Mouse (Mus musculus) midbrain, embryonic 15.5 days (tissue): Measurements from ENCODE around the gene Vrk1. TPM values are rescaled to one million over a fixed set of nuclear protein-coding genes. Genes with fewer than 3 reads are reported as not detected.

Experiments
- ATAC-seq: fragments of 200-750 bp; cut with Nextera tagmentation; replicated peaks from 2 replicates; pipeline ENCODE4 v1.8.0; 2017; ENCODE audit warnings: moderate TSS enrichment
- H3K27ac ChIP-seq: fragments of 300-500 bp; sonication (generic); 2 replicates; pipeline ENCODE4 v1.5.1; 2015; ENCODE audit warnings: mild to moderate bottlenecking, inconsistent platforms
- H3K27me3 ChIP-seq: fragments of 300-500 bp; sonication (generic); replicated peaks from 2 replicates; pipeline ENCODE4 v1.6.1; 2015; ENCODE audit warnings: inconsistent platforms
- H3K36me3 ChIP-seq: fragments of 300-500 bp; sonication (generic); replicated peaks from 2 replicates; pipeline ENCODE4 v1.6.1; 2015; ENCODE audit warnings: inconsistent platforms
- H3K4me1 ChIP-seq: fragments of 300-500 bp; sonication (generic); 2 replicates; pipeline ENCODE4 v1.6.1; 2015; ENCODE audit warnings: inconsistent platforms
- H3K4me2 ChIP-seq: fragments of 300-500 bp; sonication (generic); 2 replicates; pipeline ENCODE4 v1.6.1; 2015; ENCODE audit warnings: inconsistent platforms, mild to moderate bottlenecking, moderate library complexity
- H3K4me3 ChIP-seq: fragments of 300-500 bp; sonication (generic); 2 replicates; pipeline ENCODE4 v1.5.1; 2015; ENCODE audit warnings: mild to moderate bottlenecking, inconsistent platforms
- H3K9ac ChIP-seq: fragments of 300-500 bp; sonication (generic); 2 replicates; pipeline ENCODE4 v1.6.1; 2015; ENCODE audit warnings: mild to moderate bottlenecking, inconsistent platforms
- H3K9me3 ChIP-seq: fragments of 300-500 bp; sonication (generic); 2 replicates; pipeline ENCODE4 v1.6.1; 2016; ENCODE audit warnings: inconsistent platforms
- WGBS: fragments of 180-500 bp; shearing (Covaris S2); methylation state at CpG from one replicate; pipeline ENCODE4 v1.1.7; 2015; ENCODE audit warnings: mixed read lengths; 5-methylcytosine and 5-hydroxymethylcytosine counted together
- polyA plus RNA-seq: library from polyadenylated mRNA; unstranded; fragments of >200 nt; fragmentation: Nextera tagmentation; extraction: Ambion mirVana; gene quantifications from 2 replicates; pipeline ENCODE4 v1.2.1, GENCODE M21; 2015

The Vrk1 gene
- polyA plus RNA-seq: 31.6 and 32.6 TPM in 2 replicates

DNA sequence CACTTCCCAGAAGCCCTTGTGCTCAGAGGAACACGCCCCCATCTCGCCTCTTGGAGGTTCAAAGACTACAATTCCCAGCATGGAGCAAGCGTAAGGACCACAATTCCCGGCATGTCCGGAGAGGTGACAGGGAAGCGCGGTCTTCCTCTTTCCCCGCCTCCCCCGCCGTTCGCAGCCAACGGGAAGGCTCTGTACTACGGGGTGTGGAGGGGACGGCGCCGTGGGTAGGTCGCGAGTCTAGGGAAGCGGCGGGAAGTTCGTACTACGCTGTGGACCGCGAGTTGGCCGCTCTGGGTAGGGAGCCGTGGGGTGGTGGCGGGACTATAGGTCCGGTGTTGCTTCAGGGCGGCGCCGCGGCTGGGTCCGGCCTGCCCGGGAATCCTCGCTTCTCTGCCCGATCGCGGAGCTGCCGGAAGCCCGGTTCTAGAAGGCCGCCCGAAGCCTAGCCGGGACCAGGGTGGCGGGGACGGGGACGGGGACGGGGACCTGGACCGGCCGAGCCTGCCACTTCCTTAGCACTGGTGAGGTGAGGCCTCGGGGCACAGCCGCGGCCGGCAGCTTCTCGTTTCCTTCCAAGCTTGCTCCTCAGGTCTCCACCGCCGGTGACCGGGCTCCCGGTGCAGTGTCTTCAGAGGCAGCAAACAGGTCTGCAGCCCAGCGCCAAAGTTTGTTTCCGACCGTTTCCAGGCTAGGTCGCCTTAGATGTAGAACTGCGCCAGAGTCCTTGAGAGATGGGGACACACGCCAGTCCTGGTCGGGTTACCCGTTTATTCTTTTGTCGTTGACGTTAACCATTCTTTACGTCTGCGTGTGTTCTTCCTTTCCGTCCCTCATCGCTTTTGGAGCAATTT, at the start of gene Vrk1:
TSS of gene Vrk1 (plus strand) at position 164 of the 851 bp plus-strand sequence.
- Histone ChIP-seq H3K4me2 (peak within 1 kb of the TSS; percentile 95), H3K9ac (peak within 1 kb of the TSS; percentile 65), H3K27ac (peak within 1 kb of the TSS; percentile 55; the same call in 1 of the 2 replicates), H3K36me3 (no peaks in the 10 kb centered on the region), H3K9me3 (no peaks in the 10 kb centered on the region), H3K27me3 (no peaks in the 10 kb centered on the region), H3K4me1 (peaks cover 14% of the 10 kb centered on the region), H3K4me3 (peak within 1 kb of the TSS; percentile 91)
- WGBS: under 1% methylated on average over 72 of the region's 72 CpGs
- peak; percentile 100 for ATAC-seq

DNA sequence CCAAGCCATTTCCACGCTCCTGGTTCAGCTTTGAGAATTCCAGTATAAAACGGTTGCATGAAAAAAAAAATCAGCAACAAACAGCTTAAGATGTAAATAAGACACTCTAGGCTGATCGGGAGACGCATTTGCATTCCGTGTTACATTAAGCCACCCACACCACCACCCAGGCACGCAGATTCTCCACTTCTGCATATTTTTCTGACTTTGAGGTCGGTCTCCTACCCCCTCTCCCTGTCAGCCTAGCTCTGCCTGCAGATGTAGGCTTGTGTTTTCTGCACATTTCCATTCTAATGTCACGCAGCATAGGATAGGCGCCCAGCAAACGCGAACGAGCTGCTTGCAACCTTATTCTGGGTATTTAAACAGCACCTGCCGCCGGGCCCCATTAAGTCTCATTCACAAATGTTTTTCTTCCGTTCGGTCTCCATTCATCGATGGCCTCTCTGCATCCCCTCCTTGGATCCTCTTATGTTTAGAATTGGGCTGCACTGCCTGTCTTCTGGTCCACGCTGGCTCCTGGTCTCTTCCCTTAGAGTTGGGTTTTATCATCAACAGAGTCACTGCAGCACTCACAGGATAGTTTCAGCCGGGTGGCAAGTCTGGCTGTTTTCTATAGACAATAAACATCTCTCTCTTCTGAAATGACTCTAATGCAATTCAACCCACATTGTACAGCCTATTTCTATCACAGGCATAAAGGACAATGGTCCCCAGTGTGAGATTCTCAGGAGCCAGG, 49.3 kb upstream of the Vrk1 start:
- ATAC-seq: no peak
- Histone ChIP-seq H3K4me2 (peak overlapping the region; percentile 42), H3K9ac (peak overlapping the region; percentile 5; the same call in 1 of the 2 replicates), H3K27me3 (0 out of 2 replicates have a peak, but pooled peaks cover 5% of the 10 kb centered on the region), H3K36me3 (no peaks in the 10 kb centered on the region), H3K27ac (peak overlapping the region; percentile 80), H3K4me1 (peaks cover 44% of the 10 kb centered on the region), H3K4me3 (0 out of 2 replicates have a peak overlapping the region, but pooled peaks have one; percentile 4), H3K9me3 (no peaks in the 10 kb centered on the region)
- 2% methylated on average over 19 of the region's 19 CpGs for WGBS

DNA sequence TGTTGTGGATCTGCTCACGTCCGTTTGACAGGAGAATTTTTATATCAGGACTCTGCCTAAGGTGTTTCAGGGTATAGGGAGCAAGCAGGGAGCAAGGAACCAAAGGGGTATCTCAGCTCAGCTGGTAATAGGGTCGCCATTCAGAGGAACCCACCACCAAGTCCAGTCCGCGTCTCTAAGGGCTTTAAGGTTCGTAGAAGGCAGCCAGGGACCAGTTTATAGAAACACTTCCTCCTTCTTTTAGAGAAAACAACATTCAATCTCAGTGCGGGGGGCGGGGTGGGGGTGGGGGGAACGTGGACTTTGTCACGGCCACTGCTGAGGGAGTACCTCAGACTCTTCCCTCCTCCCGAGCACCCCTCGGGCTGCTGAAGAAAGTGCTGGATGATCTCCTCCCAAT, 48.4 kb upstream of the Vrk1 start:
- H3K4me1 ChIP-seq: peaks cover 39% of the 10 kb centered on the region
- H3K4me3 ChIP-seq: 0 out of 2 replicates have a peak overlapping the region, but pooled peaks have one; percentile 10
- WGBS: 6% methylated on average over 12 of the region's 12 CpGs
- H3K9me3 ChIP-seq: no peaks in the 10 kb centered on the region
- ATAC-seq: no peak
- peak overlapping the region; percentile 80 for H3K27ac ChIP-seq
- 0 out of 2 replicates have a peak, but pooled peaks cover 5% of the 10 kb centered on the region for H3K27me3 ChIP-seq
- H3K36me3 ChIP-seq: no peaks in the 10 kb centered on the region
- H3K9ac ChIP-seq: no peak overlapping the region
- H3K4me2 ChIP-seq: peak overlapping the region; percentile 73

DNA sequence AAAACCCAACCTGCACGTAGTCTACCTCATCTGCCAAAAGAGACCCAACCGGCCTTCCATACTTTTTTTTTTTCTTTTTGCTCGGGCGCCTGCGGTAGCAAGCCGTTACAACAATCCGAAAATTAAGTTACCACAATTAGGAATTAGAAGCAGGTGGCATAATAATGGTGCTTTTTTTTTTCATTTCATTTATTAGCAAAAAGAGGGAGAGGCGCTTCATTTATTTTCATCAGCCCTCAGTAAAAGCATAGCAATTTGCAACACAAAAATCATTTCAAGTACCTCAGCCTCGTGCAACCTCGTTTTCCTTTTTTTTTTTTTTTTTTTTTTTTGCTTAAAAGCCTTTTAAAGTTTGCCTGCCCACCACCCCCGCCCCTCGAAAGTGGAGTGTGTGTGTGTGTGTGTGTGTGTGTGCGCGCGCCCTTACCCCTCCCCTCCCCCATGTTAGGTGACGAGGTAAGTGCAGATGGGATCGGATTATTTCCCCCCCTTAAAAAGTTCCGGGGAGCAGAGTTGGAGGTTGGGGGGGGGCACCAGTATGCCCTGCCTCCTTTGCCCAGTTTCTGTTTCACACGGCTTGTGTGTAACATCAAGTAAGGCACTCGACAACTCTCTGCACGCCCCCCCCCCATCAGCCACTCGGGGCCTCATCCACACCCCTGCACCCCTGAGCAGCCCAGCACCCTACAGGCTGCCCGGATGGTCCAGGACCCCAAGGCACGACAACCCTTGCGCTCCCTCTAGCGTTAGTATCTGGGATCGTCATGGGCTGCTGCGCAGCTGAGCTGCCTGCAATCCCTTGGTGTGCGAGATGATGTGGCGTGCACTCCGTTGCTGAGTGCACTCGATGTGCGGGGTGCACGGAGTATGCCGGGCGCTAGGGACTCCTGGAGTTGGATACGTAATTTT, 47.7 kb upstream of the Vrk1 start:
- H3K4me2 ChIP-seq: peak overlapping the region; percentile 73
- peak overlapping the region; percentile 46 for H3K9ac ChIP-seq
- ATAC-seq: peak; percentile 92
- no peak overlapping the region; the same call in 1 of the 2 replicates for H3K27ac ChIP-seq
- peak overlapping the region; percentile 36 for H3K4me3 ChIP-seq
- H3K9me3 ChIP-seq: no peaks in the 10 kb centered on the region
- no peaks in the 10 kb centered on the region for H3K36me3 ChIP-seq
- H3K4me1 ChIP-seq: peaks cover 41% of the 10 kb centered on the region
- H3K27me3 ChIP-seq: 0 out of 2 replicates have a peak, but pooled peaks cover 5% of the 10 kb centered on the region
- under 1% methylated on average over 37 of the region's 37 CpGs for WGBS

DNA sequence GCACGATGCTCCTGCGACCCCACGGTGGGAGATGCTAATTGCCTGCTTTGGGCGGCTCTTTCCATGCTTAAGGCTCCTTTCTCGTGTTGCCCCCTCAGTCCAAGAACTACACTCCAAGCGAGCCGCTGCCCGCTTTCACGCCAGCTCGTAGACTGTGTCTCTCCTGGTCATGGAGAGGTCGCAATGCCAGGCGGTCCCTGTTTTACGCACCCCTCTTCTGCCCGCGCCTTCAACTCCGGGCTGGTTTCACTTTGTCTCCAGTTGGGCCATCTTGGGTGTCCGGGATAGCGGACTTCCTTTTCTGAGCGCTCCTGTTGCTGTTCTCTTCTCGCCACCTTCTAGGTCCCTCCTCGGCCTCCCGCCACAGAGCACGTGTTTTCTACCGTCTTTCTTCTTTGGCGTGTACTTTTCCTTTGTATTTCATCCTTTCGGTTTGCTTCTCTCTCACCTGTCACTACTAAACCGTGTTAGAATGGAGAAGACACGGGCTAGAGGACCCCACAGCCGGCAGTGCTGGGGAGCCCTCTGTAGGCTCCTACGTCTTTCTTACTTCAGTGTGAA, 46.9 kb upstream of the Vrk1 start:
- Histone ChIP-seq H3K27ac (no peak overlapping the region), H3K27me3 (0 out of 2 replicates have a peak, but pooled peaks cover 5% of the 10 kb centered on the region), H3K4me3 (peak overlapping the region; percentile 36), H3K36me3 (no peaks in the 10 kb centered on the region), H3K9me3 (no peaks in the 10 kb centered on the region), H3K9ac (peak overlapping the region; percentile 46), H3K4me1 (peaks cover 48% of the 10 kb centered on the region), H3K4me2 (peak overlapping the region; percentile 73)
- WGBS: 3% methylated on average over 30 of the region's 30 CpGs
- ATAC-seq: peak; percentile 42

DNA sequence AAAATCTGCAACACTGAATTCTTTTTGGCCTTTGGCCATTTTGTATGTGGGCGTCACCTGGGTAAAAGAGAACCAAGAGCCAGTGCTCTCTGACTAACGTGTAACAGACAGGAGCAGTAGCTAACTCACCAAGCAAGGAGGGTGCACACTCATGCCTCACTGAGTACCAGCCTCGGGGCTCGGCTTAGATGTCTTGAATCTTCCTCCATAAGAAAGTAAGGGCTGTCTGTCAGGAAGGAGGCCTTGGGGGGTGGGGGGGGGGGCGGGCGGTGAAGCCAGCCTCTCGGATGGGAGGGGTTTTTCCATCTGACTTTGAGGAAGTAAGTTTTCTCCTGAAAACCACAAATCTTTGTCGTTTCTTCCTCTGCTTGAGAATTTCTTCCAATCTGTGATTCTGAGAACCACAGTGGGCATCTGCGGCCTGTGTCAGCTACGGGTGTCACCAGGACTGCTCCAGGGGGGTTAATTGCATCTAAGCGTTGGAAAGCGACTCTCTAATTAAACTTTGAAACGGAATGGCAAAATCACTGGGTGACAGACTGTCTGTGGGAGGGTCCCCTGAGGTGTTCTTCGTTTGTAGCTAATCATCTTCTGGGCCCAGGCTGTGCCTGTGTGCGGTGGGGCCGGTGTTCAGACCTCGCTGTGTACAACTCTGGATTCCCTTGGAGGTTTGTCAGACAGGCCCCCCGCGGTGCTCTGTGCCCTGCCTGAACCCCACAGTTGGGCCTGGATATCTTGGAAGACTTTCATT, 43.0 kb upstream of the Vrk1 start:
- H3K27me3 ChIP-seq: 0 out of 2 replicates have a peak, but pooled peaks cover 5% of the 10 kb centered on the region
- no peak overlapping the region for H3K4me2 ChIP-seq
- no peak overlapping the region for H3K27ac ChIP-seq
- no peak for ATAC-seq
- WGBS: 42% methylated on average over 19 of the region's 19 CpGs
- H3K9me3 ChIP-seq: no peaks in the 10 kb centered on the region
- 0 out of 2 replicates have a peak overlapping the region, but pooled peaks have one; percentile 10 for H3K4me3 ChIP-seq
- H3K36me3 ChIP-seq: no peaks in the 10 kb centered on the region
- no peak overlapping the region for H3K9ac ChIP-seq
- H3K4me1 ChIP-seq: peaks cover 24% of the 10 kb centered on the region

DNA sequence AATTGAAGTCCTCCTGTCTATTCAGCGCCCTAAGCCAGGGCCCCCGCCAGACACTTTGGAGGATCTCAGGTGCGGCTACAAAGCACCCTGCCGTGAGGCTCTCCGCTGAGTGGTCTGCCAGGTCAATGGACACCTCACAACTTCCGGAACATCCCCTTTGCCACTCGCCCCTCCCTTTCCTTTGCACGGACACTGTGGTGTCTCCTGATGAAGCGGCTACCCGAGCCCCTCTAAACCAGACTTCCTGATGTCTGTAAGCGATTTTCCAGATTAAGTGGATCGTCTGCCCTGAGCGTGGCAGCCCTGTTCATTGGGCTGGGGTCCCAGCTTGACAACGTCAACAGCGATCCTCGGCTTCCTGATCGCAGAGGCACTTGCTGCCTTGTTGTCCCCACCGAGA, 42.2 kb upstream of the Vrk1 start:
- ATAC-seq: no peak
- Histone ChIP-seq H3K4me3 (0 out of 2 replicates have a peak overlapping the region, but pooled peaks have one; percentile 10), H3K9me3 (no peaks in the 10 kb centered on the region), H3K9ac (no peak overlapping the region), H3K4me1 (peaks cover 18% of the 10 kb centered on the region), H3K27ac (no peak overlapping the region), H3K27me3 (0 out of 2 replicates have a peak, but pooled peaks cover 5% of the 10 kb centered on the region), H3K4me2 (peak overlapping the region; percentile 33), H3K36me3 (no peaks in the 10 kb centered on the region)
- WGBS: 8% methylated on average over 18 of the region's 18 CpGs

DNA sequence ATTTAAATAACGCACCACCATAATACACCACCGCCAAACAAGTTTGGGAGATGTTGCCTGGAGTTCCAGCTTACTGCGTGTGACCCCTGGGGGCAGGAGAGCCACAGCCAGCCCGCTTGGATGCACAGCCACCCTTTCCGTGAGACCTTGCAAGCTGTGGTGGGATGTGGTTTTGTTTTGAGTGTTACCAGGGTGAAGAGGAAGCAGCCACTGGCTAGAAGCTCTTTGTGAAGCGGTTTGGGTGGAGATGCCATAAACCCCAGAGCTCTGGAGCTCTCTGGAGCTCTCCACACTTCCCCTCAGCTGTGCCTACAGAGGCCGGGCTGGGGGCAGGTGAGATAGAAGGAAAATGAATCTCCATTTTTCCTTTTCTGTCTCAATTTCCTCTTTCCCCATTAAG, 38.8 kb upstream of the Vrk1 start:
- Histone ChIP-seq H3K9ac (no peak overlapping the region), H3K4me3 (no peak overlapping the region), H3K27ac (no peak overlapping the region), H3K4me1 (peaks cover 10% of the 10 kb centered on the region), H3K36me3 (no peaks in the 10 kb centered on the region), H3K27me3 (no peaks in the 10 kb centered on the region), H3K9me3 (no peaks in the 10 kb centered on the region), H3K4me2 (no peak overlapping the region)
- no peak for ATAC-seq
- WGBS: 73% methylated on average over 7 of the region's 7 CpGs

DNA sequence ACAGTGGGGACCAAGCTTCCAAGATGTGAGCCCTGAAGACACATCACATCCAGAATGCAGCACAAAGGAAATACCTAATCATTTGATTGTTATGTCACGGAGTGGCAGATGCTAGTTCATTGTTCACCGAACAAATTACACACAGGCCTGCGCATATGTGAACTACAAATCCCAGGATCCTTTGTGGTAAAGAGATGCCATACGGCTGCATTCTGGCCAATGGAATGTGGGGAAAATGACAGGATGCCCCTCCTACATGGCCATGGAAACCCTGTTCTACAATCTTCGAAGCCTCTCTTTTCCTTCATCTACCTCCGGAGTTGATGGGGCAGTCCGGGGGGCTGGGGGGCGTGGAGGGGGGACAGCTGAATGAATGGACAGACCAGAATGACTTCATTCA, 37.4 kb upstream of the Vrk1 start:
- Histone ChIP-seq H3K27me3 (no peaks in the 10 kb centered on the region), H3K4me2 (no peak overlapping the region), H3K36me3 (no peaks in the 10 kb centered on the region), H3K9ac (no peak overlapping the region), H3K4me1 (peaks cover 5% of the 10 kb centered on the region), H3K27ac (no peak overlapping the region), H3K4me3 (no peak overlapping the region), H3K9me3 (no peaks in the 10 kb centered on the region)
- 83% methylated on average over 8 of the region's 8 CpGs for WGBS
- 0 out of 2 replicates have a peak, but pooled peaks have one; percentile 27 for ATAC-seq

DNA sequence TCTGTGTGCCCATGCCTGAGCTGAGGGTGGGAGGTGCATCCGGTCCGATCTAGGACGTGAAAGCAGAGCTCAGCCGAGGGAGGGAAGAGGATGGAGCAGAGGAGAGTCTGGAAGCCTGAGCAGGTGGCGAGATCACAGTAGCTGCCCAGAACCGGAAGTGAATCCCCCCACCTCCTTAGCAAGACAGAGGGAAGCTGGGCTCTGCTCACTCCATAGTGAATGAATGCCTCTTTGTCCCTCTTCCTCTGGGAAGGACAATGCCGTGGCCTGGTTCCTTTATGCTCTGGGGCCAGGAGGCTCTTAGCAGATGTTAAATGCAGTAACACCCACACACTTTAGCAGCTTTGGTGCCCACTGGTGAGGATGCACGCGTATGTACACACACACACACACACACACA, 36.3 kb upstream of the Vrk1 start:
- peak; percentile 33; the same call in 1 of the 2 replicates for ATAC-seq
- H3K27me3 ChIP-seq: no peaks in the 10 kb centered on the region
- H3K9ac ChIP-seq: no peak overlapping the region
- no peaks in the 10 kb centered on the region for H3K36me3 ChIP-seq
- no peaks in the 10 kb centered on the region for H3K9me3 ChIP-seq
- no peak overlapping the region for H3K4me2 ChIP-seq
- no peak overlapping the region for H3K27ac ChIP-seq
- WGBS: 29% methylated on average over 9 of the region's 9 CpGs
- no peak overlapping the region for H3K4me3 ChIP-seq
- no peaks in the 10 kb centered on the region for H3K4me1 ChIP-seq
